Mouse (Mus musculus) macrophage (primary cell): ENCODE data around the gene Phf24. TPM values are rescaled to one million over a fixed set of nuclear protein-coding genes. Genes with fewer than 3 reads are reported as not detected.

Experiments used
- H3K27ac ChIP-seq: fragments of 350-480 bp; formaldehyde crosslinking; 2 replicates; pipeline ENCODE4 v1.9.0; 2021
- H3K36me3 ChIP-seq: fragments of 350-480 bp; formaldehyde crosslinking; 2 replicates; pipeline ENCODE4 v1.9.0; 2021; ENCODE audit errors: inconsistent target
- H3K4me3 ChIP-seq: fragments of 350-480 bp; formaldehyde crosslinking; 2 replicates; pipeline ENCODE4 v1.9.0; 2021; ENCODE audit errors: inconsistent target
- H3K79me2 ChIP-seq: fragments of 350-480 bp; formaldehyde crosslinking; 2 replicates; pipeline ENCODE4 v1.9.0; 2021; ENCODE audit errors: inconsistent target
- WGBS: methylation state at CpG from one replicate; pipeline ENCODE4 v1.1.7; 2026; ENCODE audit warnings: inconsistent platforms; ENCODE audit not compliant: missing documents; 5-methylcytosine and 5-hydroxymethylcytosine counted together
- polyA plus RNA-seq: library from polyadenylated mRNA; stranded (reverse); fragments of 250-400 nt; gene quantifications from 3 replicates; pipeline ENCODE4 v1.2.4, GENCODE M21; 2018; ENCODE audit warnings: inconsistent platforms
- total RNA-seq, 78 experiments: library from RNA; depleted of rRNA; stranded (reverse); fragments of 250-400 nt; gene quantifications; 1 replicate in 9 of 78; 2 replicates in 24 of 78; 3 replicates in 43 of 78; 4 replicates in 2 of 78; pipeline ENCODE4 v1.2.4; 2018; ENCODE audit warnings: inconsistent platforms in 56 of 78

Gene Phf24
- under 1 TPM in 3 of 26 experiments, not detected in 23; 0.12 to 0.45 (median 0.16) TPM for total RNA-seq (2018; cell fraction: chromatin; rRNA removed)
- total RNA-seq (2018; cell fraction: cytosol; rRNA removed), result under 1 TPM in 15 of 26 experiments, not detected in 11; under 0.01 to 0.10 (median 0.05) TPM
- total RNA-seq (2018; cell fraction: nucleus; rRNA removed), result under 1 TPM in 7 of 26 experiments, not detected in 19; 0.07 to 0.52 (median 0.10) TPM
- polyA plus RNA-seq, result 0.12 to 0.16 TPM in 2 of 3 replicates, not detected in the other

GRCm38 (mm10) chr4:42916617-42917401 lies at the start of gene Phf24:
Phf24 (plus strand) TSS chr4:42916660.
- Histone ChIP-seq H3K36me3 (no peaks in the 10 kb centered on the region), H3K4me3 (no peak within 1 kb of the TSS), H3K27ac (no peak within 1 kb of the TSS), H3K79me2 (no peaks in the 10 kb centered on the region)
- 1% methylated on average over 64 of the region's 90 CpGs for WGBS

GRCm38 (mm10) chr4:42867390-42867789 lies 49.1 kb upstream of the Phf24 start:
- Histone ChIP-seq H3K27ac (no peak overlapping the region), H3K36me3 (no peaks in the 10 kb centered on the region), H3K4me3 (no peak overlapping the region), H3K79me2 (no peaks in the 10 kb centered on the region)
- WGBS, result 73% methylated on average over 3 of the region's 3 CpGs

GRCm38 (mm10) chr4:42868193-42868592 lies 48.3 kb upstream of the Phf24 start:
- Histone ChIP-seq H3K79me2 (no peaks in the 10 kb centered on the region), H3K27ac (no peak overlapping the region), H3K36me3 (no peaks in the 10 kb centered on the region), H3K4me3 (no peak overlapping the region)
- WGBS, result 93% methylated on average over 5 of the region's 5 CpGs

- WGBS, result 78% methylated on average over 5 of the region's 5 CpGs
- H3K4me3 ChIP-seq, result no peak overlapping the region
- H3K36me3 ChIP-seq, result no peaks in the 10 kb centered on the region
- no peak overlapping the region for H3K27ac ChIP-seq
- no peaks in the 10 kb centered on the region for H3K79me2 ChIP-seq
Observed at GRCm38 (mm10) chr4:42870748-42871147, 45.7 kb upstream of the Phf24 start.

- Histone ChIP-seq H3K36me3 (no peaks in the 10 kb centered on the region), H3K79me2 (no peaks in the 10 kb centered on the region), H3K4me3 (no peak overlapping the region), H3K27ac (no peak overlapping the region)
- WGBS, result 95% methylated on average over 7 of the region's 7 CpGs
Observed at GRCm38 (mm10) chr4:42872151-42872550, 44.3 kb upstream of the Phf24 start.

GRCm38 (mm10) chr4:42872746-42873435 lies 43.6 kb upstream of the Phf24 start:
- no peak overlapping the region for H3K4me3 ChIP-seq
- no peak overlapping the region for H3K27ac ChIP-seq
- no peaks in the 10 kb centered on the region for H3K79me2 ChIP-seq
- no peaks in the 10 kb centered on the region for H3K36me3 ChIP-seq
- WGBS, result 87% methylated on average over 16 of the region's 16 CpGs

- Histone ChIP-seq H3K36me3 (no peaks in the 10 kb centered on the region), H3K27ac (no peak within 1 kb of the TSS), H3K79me2 (no peaks in the 10 kb centered on the region), H3K4me3 (no peak within 1 kb of the TSS)
- 91% methylated on average over 7 of the region's 7 CpGs for WGBS
Observed at GRCm38 (mm10) chr4:42874134-42874533, 42.3 kb upstream of the Phf24 start, which contains the start of gene Fam205c. Fam205c (minus strand) TSS chr4:42874234.

GRCm38 (mm10) chr4:42876586-42877291 lies 39.7 kb upstream of the Phf24 start:
- no peaks in the 10 kb centered on the region for H3K79me2 ChIP-seq
- WGBS, result 40% methylated on average over 4 of the region's 5 CpGs
- H3K4me3 ChIP-seq, result no peak overlapping the region
- H3K36me3 ChIP-seq, result no peaks in the 10 kb centered on the region
- H3K27ac ChIP-seq, result no peak overlapping the region

GRCm38 (mm10) chr4:42877657-42878056 lies 38.8 kb upstream of the Phf24 start:
- no peaks in the 10 kb centered on the region for H3K79me2 ChIP-seq
- WGBS, result 94% methylated on average over 2 of the region's 2 CpGs
- no peak overlapping the region for H3K4me3 ChIP-seq
- no peak overlapping the region for H3K27ac ChIP-seq
- no peaks in the 10 kb centered on the region for H3K36me3 ChIP-seq

- Histone ChIP-seq H3K27ac (peak overlapping the region; percentile 70), H3K79me2 (no peaks in the 10 kb centered on the region), H3K4me3 (no peak overlapping the region), H3K36me3 (no peaks in the 10 kb centered on the region)
- WGBS, result 37% methylated on average over 16 of the region's 16 CpGs
Observed at GRCm38 (mm10) chr4:42879829-42880676, 36.4 kb upstream of the Phf24 start.

- Histone ChIP-seq H3K27ac (peak overlapping the region; percentile 70), H3K4me3 (no peak overlapping the region), H3K79me2 (no peaks in the 10 kb centered on the region), H3K36me3 (no peaks in the 10 kb centered on the region)
- 11% methylated on average over 1 of the region's 1 CpGs for WGBS
Observed at GRCm38 (mm10) chr4:42880677-42880948, 35.8 kb upstream of the Phf24 start.

- WGBS, result 92% methylated on average over 6 of the region's 6 CpGs
- no peaks in the 10 kb centered on the region for H3K36me3 ChIP-seq
- H3K4me3 ChIP-seq, result no peak overlapping the region
- no peak overlapping the region for H3K27ac ChIP-seq
- H3K79me2 ChIP-seq, result no peaks in the 10 kb centered on the region
Observed at GRCm38 (mm10) chr4:42886926-42887325, 29.5 kb upstream of the Phf24 start.

GRCm38 (mm10) chr4:42888806-42889205 lies 27.7 kb upstream of the Phf24 start:
- Histone ChIP-seq H3K36me3 (no peaks in the 10 kb centered on the region), H3K27ac (no peak overlapping the region), H3K4me3 (no peak overlapping the region), H3K79me2 (no peaks in the 10 kb centered on the region)
- 92% methylated on average over 6 of the region's 6 CpGs for WGBS

- Histone ChIP-seq H3K4me3 (no peak overlapping the region), H3K36me3 (no peaks in the 10 kb centered on the region), H3K27ac (no peak overlapping the region), H3K79me2 (no peaks in the 10 kb centered on the region)
- 92% methylated on average over 7 of the region's 7 CpGs for WGBS
Observed at GRCm38 (mm10) chr4:42891176-42891575, 25.3 kb upstream of the Phf24 start.
